Mouse (Mus musculus) gastrocnemius, postnatal 4 days (tissue): ENCODE results near the gene Ovol2. TPM values are rescaled to one million over a fixed set of nuclear protein-coding genes. Genes with fewer than 3 reads are reported as not detected.

Source experiments
- DNase-seq, 2 experiments: peaks; one replicate each; pipeline ENCODE4 v3.0.0; 2021 to 2022; ENCODE audit warnings: low spot score in 2 of 2, mixed read lengths in 2 of 2
- total RNA-seq, 2 experiments: library from RNA; stranded (reverse); gene quantifications; 2 replicates each; pipeline ENCODE4 v1.2.3; 2021

Ovol2 gene
- total RNA-seq, 2 experiments from 2014 or later: not detected

DNA sequence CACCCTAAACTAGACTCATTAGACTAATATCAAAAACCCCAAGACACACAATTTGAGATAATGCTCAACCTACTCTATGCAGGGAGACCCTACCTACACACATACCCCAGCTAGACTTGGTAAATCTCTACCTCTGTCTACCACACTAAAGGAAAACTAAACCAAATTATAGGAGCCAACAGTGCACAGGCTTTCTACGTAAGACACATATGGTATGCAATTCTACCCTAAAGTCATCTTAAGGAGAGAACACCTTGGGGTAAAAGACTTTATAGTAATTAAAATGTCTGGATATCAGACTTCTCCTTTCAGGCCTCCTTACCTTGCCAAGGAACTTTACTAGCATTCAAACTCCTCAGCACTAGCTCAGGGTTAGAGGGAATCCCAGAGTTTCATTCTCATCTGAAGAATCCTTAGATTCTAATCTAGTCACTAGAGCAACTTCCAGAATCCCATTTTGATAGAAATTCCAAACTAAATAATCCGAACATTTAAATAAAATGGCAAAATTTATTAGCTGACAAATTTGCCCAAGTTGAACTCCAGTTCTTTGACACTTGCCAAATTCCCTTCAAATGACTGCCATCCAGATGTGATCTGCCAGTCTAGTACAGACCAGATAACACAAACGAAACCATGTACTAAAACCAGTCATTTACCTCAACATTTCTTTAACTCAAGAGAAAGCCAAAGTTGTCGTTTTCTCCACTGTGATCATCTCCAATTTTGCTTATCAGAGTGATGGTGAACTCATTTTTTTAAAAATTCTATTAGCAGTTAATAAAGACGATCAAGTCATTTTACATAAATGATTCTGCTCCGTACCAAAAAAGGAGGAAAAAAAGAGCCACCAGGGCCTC, 63.3 kb downstream of the Ovol2 start:
- no peak for DNase-seq

- DNase-seq: no peak
Measured at GRCm38 (mm10) chr2:144267731-144268015, 64.3 kb downstream of the Ovol2 start.

GRCm38 (mm10) chr2:144267004-144267730, 64.8 kb downstream of the Ovol2 start:
- DNase-seq: no peak

DNA sequence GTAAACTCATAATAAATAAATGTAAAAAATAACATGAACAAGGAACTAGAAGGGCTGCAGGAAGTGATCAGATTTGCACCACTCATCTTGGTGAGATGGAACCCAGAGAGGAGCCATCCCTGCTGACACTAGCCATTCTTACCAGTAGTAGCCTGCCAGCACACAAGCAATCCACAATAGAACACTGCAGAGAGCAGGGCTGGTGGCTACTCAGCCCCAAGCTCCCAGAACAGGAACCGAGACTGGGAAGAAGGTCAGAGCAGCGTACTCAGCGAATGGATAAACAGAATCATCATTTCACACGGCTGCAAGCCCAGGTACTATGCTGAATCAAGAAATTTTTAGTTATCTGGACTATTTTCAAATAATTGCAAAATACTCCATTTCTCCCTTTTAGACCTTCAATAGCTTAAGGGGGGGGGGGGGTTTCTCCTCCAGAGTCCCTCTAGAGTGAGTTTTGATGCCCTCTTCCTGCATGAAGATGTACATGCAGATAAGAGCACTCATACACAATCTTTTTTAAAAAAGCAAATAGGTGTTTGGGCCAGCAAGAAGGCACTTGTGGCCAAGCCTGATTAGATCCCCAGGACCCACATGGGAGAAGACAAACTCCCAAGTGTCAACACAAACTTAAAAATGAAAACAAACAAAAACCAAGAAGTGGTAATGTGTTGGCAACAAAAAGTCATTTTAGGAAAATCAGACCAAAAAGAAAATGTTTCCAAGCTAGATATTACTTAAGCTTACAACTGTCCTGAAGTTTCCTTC, 65.8 kb downstream of the Ovol2 start:
- DNase-seq: no peak

DNA sequence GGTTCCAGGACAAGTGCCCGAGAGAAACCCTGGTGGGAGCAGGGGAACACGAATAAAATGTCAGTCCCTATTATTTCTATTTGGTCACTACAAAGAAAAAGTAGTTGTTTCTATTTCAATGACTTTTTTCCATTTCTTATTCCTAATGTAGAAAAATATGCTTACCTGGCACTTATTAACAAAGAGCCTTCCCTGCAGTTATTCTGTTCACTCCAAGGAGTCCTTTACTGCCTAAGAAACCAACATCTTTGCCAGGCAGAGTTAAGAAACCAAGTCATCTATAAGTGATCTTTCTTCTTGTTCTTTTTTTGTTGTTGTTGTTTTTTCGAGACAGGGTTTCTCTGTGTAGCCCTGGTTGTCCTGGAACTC, 66.8 kb downstream of the Ovol2 start:
- DNase-seq: no peak

DNA sequence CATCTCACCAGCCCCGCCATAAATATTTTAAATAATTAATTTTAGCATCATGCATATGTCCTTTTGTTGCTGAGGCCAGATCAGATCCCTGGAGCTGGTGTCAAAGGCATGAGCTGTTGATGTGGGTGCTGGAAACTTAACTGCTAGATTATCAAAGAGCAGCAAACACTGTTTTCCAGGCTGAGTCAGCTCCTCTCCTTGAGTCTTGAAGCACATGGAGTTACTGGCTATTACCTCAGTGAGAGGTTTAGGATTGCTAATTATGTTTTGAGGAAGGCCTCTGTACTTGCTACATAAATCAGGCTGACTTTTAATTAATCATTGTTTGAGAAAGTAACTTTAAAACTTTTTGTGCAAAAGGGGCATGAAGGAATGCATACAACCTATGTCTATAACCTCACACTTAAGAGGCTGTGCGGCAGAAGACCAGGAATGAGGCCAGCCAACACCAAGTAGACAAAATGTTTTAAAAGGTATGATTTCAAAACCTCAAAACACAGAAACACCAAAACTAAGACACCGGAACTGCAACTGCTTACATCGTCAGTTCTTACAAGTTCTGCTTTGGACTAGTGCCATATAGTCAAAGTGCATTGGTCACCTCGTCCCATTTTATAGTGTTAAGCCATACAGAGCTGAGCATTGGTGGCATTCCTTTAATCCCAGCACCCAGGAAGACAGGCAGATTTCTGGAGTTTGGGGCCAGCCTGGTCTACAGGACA, 67.4 kb downstream of the Ovol2 start:
- DNase-seq: no peak

GRCm38 (mm10) chr2:144262837-144263236, 69.1 kb downstream of the Ovol2 start:
- no peak for DNase-seq

Other genes starting within 250 kb of the Ovol2 start
- 1 to 10 TPM; 6.3 to 6.6 TPM for gene Mgme1, start 61.5 kb downstream of the Ovol2 start, total RNA-seq
- 10 to 100 TPM; 92.2 to 94.5 TPM for gene Snx5, start 61.2 kb downstream of the Ovol2 start, total RNA-seq
- gene Kat14, start 36.8 kb upstream of the Ovol2 start, total RNA-seq: 10 to 100 TPM; 33.1 to 37.6 TPM
- gene Pet117, start 36.9 kb upstream of the Ovol2 start, total RNA-seq: 10 to 100 TPM in 1 of 2 experiments, 1 to 10 TPM in 1; 8.0 to 11.7 TPM
- 1 to 10 TPM in 1 of 2 experiments, under 1 TPM in 1; 0.70 to 2.1 TPM for gene Dzank1, start 195.3 kb upstream of the Ovol2 start, total RNA-seq
- gene Polr3f, start 195.6 kb upstream of the Ovol2 start, total RNA-seq: 10 to 100 TPM; 18.2 to 20.8 TPM
- gene Rbbp9, start 218.7 kb upstream of the Ovol2 start, total RNA-seq: 10 to 100 TPM; 14.2 to 15.0 TPM
- gene Sec23b, start 224.1 kb upstream of the Ovol2 start, total RNA-seq: 10 to 100 TPM; 24.3 to 31.2 TPM